Mouse (Mus musculus) MEL (cell line): ENCODE measurements at regions not wholly inside any gene's neighbourhood (a gene's known extent, or its start where the extent isn't known, plus 50 kb on each side); places are given as distances from the start of the nearest gene placed in this dataset.

ENCODE experiments used
- DNase-seq: peaks from one replicate; pipeline ENCODE4 v3.0.0; 2011; ENCODE audit warnings: low read depth, low spot score
- H3K27ac ChIP-seq: 2 replicates; pipeline ENCODE4 v1.5.1; 2012; ENCODE audit warnings: low read depth, mild to moderate bottlenecking, control low read depth, low read length, moderate library complexity; ENCODE audit not compliant: control insufficient read depth
- H3K27me3 ChIP-seq, 2 experiments: fragments of 150-350 bp in 1 of 2; sonication (generic) in 1 of 2; 2 replicates each; pipeline ENCODE4 v1.6.1; 2012; ENCODE audit warnings: low read length in 2 of 2, mild to moderate bottlenecking in 2 of 2, improper control_type of control experiment in 1 of 2, moderate library complexity in 1 of 2; ENCODE audit not compliant: insufficient read depth in 2 of 2, control insufficient read depth in 1 of 2
- H3K36me3 ChIP-seq, 2 experiments: 2 replicates each; pipeline ENCODE4 v1.6.1; 2012 to 2014; ENCODE audit warnings: low read length in 2 of 2, improper control_type of control experiment in 1 of 2, inconsistent platforms in 1 of 2, mild to moderate bottlenecking in 1 of 2; ENCODE audit not compliant: insufficient read depth in 2 of 2, control insufficient read depth in 1 of 2
- H3K4me1 ChIP-seq, 2 experiments: fragments of 150-350 bp in 1 of 2; sonication (generic) in 1 of 2; 2 replicates each; pipeline ENCODE4 v1.6.1; 2012; ENCODE audit warnings: low read length in 2 of 2, improper control_type of control experiment in 1 of 2, mild to moderate bottlenecking in 1 of 2; ENCODE audit not compliant: insufficient read depth in 2 of 2, control insufficient read depth in 1 of 2
- H3K4me3 ChIP-seq, 2 experiments: fragments of 150-350 bp in 1 of 2; sonication (generic) in 1 of 2; 2 replicates each; pipeline ENCODE4 v1.5.1; 2012; ENCODE audit warnings: low read depth in 2 of 2, low read length in 2 of 2, mild to moderate bottlenecking in 2 of 2, moderate library complexity in 2 of 2, control low read depth in 1 of 2, improper control_type of control experiment in 1 of 2; ENCODE audit not compliant: control insufficient read depth in 1 of 2, insufficient read depth in 1 of 2
- H3K79me2 ChIP-seq: 2 replicates; pipeline ENCODE4 v1.6.1; 2012; ENCODE audit warnings: mild to moderate bottlenecking, low read length, moderate library complexity; ENCODE audit not compliant: control insufficient read depth, poor library complexity, insufficient read depth
- H3K9ac ChIP-seq: 2 replicates; pipeline ENCODE4 v1.6.1; 2012; ENCODE audit warnings: low read depth, mild to moderate bottlenecking, control low read depth, low read length, moderate library complexity; ENCODE audit not compliant: control insufficient read depth, poor library complexity, severe bottlenecking
- H3K9me3 ChIP-seq: fragments of 150-350 bp; sonication (generic); replicated peaks from 2 replicates; pipeline ENCODE4 v1.6.1; 2012; ENCODE audit warnings: mild to moderate bottlenecking, low read length, improper control_type of control experiment, moderate library complexity; ENCODE audit not compliant: insufficient read depth
- BHLHE40 ChIP-seq: IDR thresholded peaks from 2 replicates; pipeline ENCODE4 v1.6.1; 2012; ENCODE audit warnings: low read depth, mild to moderate bottlenecking, inconsistent platforms, low read length, improper control_type of control experiment, borderline replicate concordance
- CHD1 ChIP-seq: IDR thresholded peaks from 2 replicates; pipeline ENCODE4 v1.6.1; 2012; ENCODE audit warnings: low read depth, mild to moderate bottlenecking, inconsistent platforms, low read length, improper control_type of control experiment
- CHD2 ChIP-seq: IDR thresholded peaks from 2 replicates; pipeline ENCODE4 v1.6.1; 2011; ENCODE audit warnings: low read length, improper control_type of control experiment
- CTCF ChIP-seq, 3 experiments: IDR thresholded peaks in 2 of 3; conservative IDR thresholded peaks in 1 of 3; 2 replicates each; pipeline ENCODE4 v1.5.1; 2011 to 2012; ENCODE audit warnings: low read length in 3 of 3, low read depth in 2 of 3, mild to moderate bottlenecking in 2 of 3, improper control_type of control experiment in 1 of 3, inconsistent platforms in 1 of 3, mixed read lengths in 1 of 3, moderate library complexity in 1 of 3; ENCODE audit not compliant: control insufficient read depth in 1 of 3, insufficient read depth in 1 of 3, poor library complexity in 1 of 3, severe bottlenecking in 1 of 3
- ETS1 ChIP-seq: IDR thresholded peaks from 2 replicates; pipeline ENCODE4 v1.6.1; 2012; ENCODE audit warnings: low read depth, mild to moderate bottlenecking, inconsistent platforms, low read length, improper control_type of control experiment, moderate library complexity
- GABPA ChIP-seq: IDR thresholded peaks from 2 replicates; pipeline ENCODE4 v1.6.1; 2012; ENCODE audit warnings: low read depth, mild to moderate bottlenecking, inconsistent platforms, low read length, improper control_type of control experiment, moderate library complexity
- GATA1 ChIP-seq: IDR thresholded peaks from 2 replicates; pipeline ENCODE4 v1.6.1; 2011; ENCODE audit warnings: low read depth, low read length, improper control_type of control experiment
- MYB ChIP-seq: IDR thresholded peaks from 2 replicates; pipeline ENCODE4 v1.6.1; 2011; ENCODE audit warnings: mild to moderate bottlenecking, low read depth, low read length, improper control_type of control experiment
- NELFE ChIP-seq: IDR thresholded peaks from 2 replicates; pipeline ENCODE4 v1.6.1; 2011; ENCODE audit warnings: low read depth, low read length, improper control_type of control experiment
- NRF1 ChIP-seq: IDR thresholded peaks from 2 replicates; pipeline ENCODE4 v1.6.1; 2014; ENCODE audit warnings: low read depth, mild to moderate bottlenecking, inconsistent platforms, low read length, improper control_type of control experiment, moderate library complexity; ENCODE audit not compliant: poor library complexity, insufficient read depth, severe bottlenecking
- POLR2A ChIP-seq, 2 experiments: IDR thresholded peaks; 2 replicates each; pipeline ENCODE4 v1.6.1; 2011 to 2012; ENCODE audit warnings: low read length in 2 of 2, mild to moderate bottlenecking in 2 of 2, control low read depth in 1 of 2, improper control_type of control experiment in 1 of 2, low read depth in 1 of 2, moderate library complexity in 1 of 2; ENCODE audit not compliant: control insufficient read depth in 1 of 2, insufficient read depth in 1 of 2, poor library complexity in 1 of 2
- POLR2AphosphoS2 ChIP-seq: IDR thresholded peaks from 2 replicates; pipeline ENCODE4 v1.6.1; 2011; ENCODE audit warnings: low read length, improper control_type of control experiment
- RAD21 ChIP-seq: IDR thresholded peaks from 2 replicates; pipeline ENCODE4 v1.6.1; 2011; ENCODE audit warnings: mild to moderate bottlenecking, low read depth, low read length, improper control_type of control experiment
- UBTF ChIP-seq: IDR thresholded peaks from 2 replicates; pipeline ENCODE4 v1.6.1; 2012; ENCODE audit warnings: low read depth, mild to moderate bottlenecking, inconsistent platforms, low read length, improper control_type of control experiment, moderate library complexity, borderline replicate concordance; ENCODE audit not compliant: insufficient read depth
- USF1 ChIP-seq: IDR thresholded peaks from 2 replicates; pipeline ENCODE4 v1.6.1; 2014; ENCODE audit warnings: low read depth, mild to moderate bottlenecking, inconsistent platforms, low read length, improper control_type of control experiment, moderate library complexity
- ZC3H11A ChIP-seq: IDR thresholded peaks from 2 replicates; pipeline ENCODE4 v1.6.1; 2012; ENCODE audit warnings: low read depth, mild to moderate bottlenecking, inconsistent platforms, low read length, improper control_type of control experiment
- ZKSCAN1 ChIP-seq: IDR thresholded peaks from 2 replicates; pipeline ENCODE4 v1.6.1; 2012; ENCODE audit warnings: low read depth, mild to moderate bottlenecking, inconsistent platforms, low read length, improper control_type of control experiment, moderate library complexity
- ZMIZ1 ChIP-seq: IDR thresholded peaks from 2 replicates; pipeline ENCODE4 v1.6.1; 2012; ENCODE audit warnings: low read depth, mild to moderate bottlenecking, inconsistent platforms, low read length, improper control_type of control experiment, moderate library complexity
- ZNF384 ChIP-seq: IDR thresholded peaks from 2 replicates; pipeline ENCODE4 v1.6.1; 2012; ENCODE audit warnings: low read depth, mild to moderate bottlenecking, inconsistent platforms, low read length, improper control_type of control experiment

GRCm38 (mm10) chr14:102629601-102630000 is 352.8 kb downstream of the Kctd12 start:
- Histone ChIP-seq H3K79me2 (no peaks in the 10 kb centered on the region), H3K4me3 (no peak overlapping the region), H3K9me3 (no peaks in the 10 kb centered on the region), H3K27ac (no peak overlapping the region), H3K4me1 (no peaks in the 10 kb centered on the region), H3K27me3 (no peaks in the 10 kb centered on the region), H3K9ac (no peak overlapping the region), H3K36me3 (no peaks in the 10 kb centered on the region)
- DNase-seq, result no peak
- no peak for TF ChIP-seq GATA1
- no peak for TF ChIP-seq CTCF (IDR thresholded peaks at IDR 0.05 in 2 of 3, conservative IDR thresholded peaks at IDR 0.05 in 1 of 3; ENCODE audit: control insufficient read depth in 1 of 3, insufficient read depth in 1 of 3, low read depth in 2 of 3, low read length in 3 of 3, poor library complexity in 1 of 3, severe bottlenecking in 1 of 3)
- TF ChIP-seq NELFE, result no peak
- TF ChIP-seq CHD1, result no peak
- TF ChIP-seq BHLHE40, result no peak

- Histone ChIP-seq H3K9ac (no peak overlapping the region), H3K9me3 (no peaks in the 10 kb centered on the region), H3K27me3 (no peaks in the 10 kb centered on the region), H3K27ac (no peak overlapping the region), H3K36me3 (no peaks in the 10 kb centered on the region), H3K79me2 (no peaks in the 10 kb centered on the region), H3K4me3 (no peak overlapping the region), H3K4me1 (no peaks in the 10 kb centered on the region)
- no peak for DNase-seq
- no peak for TF ChIP-seq POLR2A (IDR thresholded peaks at IDR 0.05; ENCODE audit: control insufficient read depth in 1 of 2, insufficient read depth in 1 of 2, low read depth in 1 of 2, low read length in 2 of 2, poor library complexity in 1 of 2)
- no peak for TF ChIP-seq RAD21
- no peak for TF ChIP-seq UBTF
- no peak for TF ChIP-seq MYB
- no peak for TF ChIP-seq CHD2
- no peak for TF ChIP-seq GATA1
- TF ChIP-seq BHLHE40, result no peak
- no peak for TF ChIP-seq NRF1
- no peak for TF ChIP-seq ETS1
- no peak for TF ChIP-seq GABPA
- no peak for TF ChIP-seq ZNF384
- no peak for TF ChIP-seq ZC3H11A
- TF ChIP-seq CTCF (IDR thresholded peaks at IDR 0.05 in 2 of 3, conservative IDR thresholded peaks at IDR 0.05 in 1 of 3; ENCODE audit: control insufficient read depth in 1 of 3, insufficient read depth in 1 of 3, low read depth in 2 of 3, low read length in 3 of 3, poor library complexity in 1 of 3, severe bottlenecking in 1 of 3), result no peak
Observed at GRCm38 (mm10) chr14:102621546-102621945, 360.9 kb downstream of the Kctd12 start.

GRCm38 (mm10) chr14:102619056-102619455 is 363.4 kb downstream of the Kctd12 start:
- H3K9ac ChIP-seq, result no peak overlapping the region
- H3K9me3 ChIP-seq, result no peaks in the 10 kb centered on the region
- DNase-seq, result no peak
- TF ChIP-seq ZMIZ1 (no peak), USF1 (no peak), ZKSCAN1 (no peak), POLR2AphosphoS2 (no peak)
- no peak overlapping the region for H3K4me3 ChIP-seq
- H3K36me3 ChIP-seq, result no peaks in the 10 kb centered on the region
- H3K27ac ChIP-seq, result no peak overlapping the region
- H3K27me3 ChIP-seq, result no peaks in the 10 kb centered on the region
- no peaks in the 10 kb centered on the region for H3K4me1 ChIP-seq
- H3K79me2 ChIP-seq, result no peaks in the 10 kb centered on the region
